Mouse (Mus musculus) bone marrow macrophage, adult 2 months (primary cell): ENCODE data around the gene Hist1h2ao. TPM values are rescaled to one million over a fixed set of nuclear protein-coding genes. Genes with fewer than 3 reads are reported as not detected.
A peak's percentile ranks its signal among the peaks of the same experiment; 100 is the strongest.
"Not testable (repeated sequence)": the region's sequence is repeated elsewhere in the genome, so short reads cannot be mapped to it uniquely, and the experiment has no call there.

Experiments
- H3K27ac ChIP-seq: 2 replicates; pipeline ENCODE4 v1.5.1; 2012; ENCODE audit warnings: low read depth, low read length; ENCODE audit not compliant: insufficient read depth
- H3K4me1 ChIP-seq: 2 replicates; pipeline ENCODE4 v1.6.1; 2012; ENCODE audit warnings: low read length; ENCODE audit not compliant: control insufficient read depth, insufficient read depth
- H3K4me3 ChIP-seq: 2 replicates; pipeline ENCODE4 v1.5.1; 2012; ENCODE audit warnings: mild to moderate bottlenecking, low read length, moderate library complexity; ENCODE audit not compliant: insufficient read depth
- CTCF ChIP-seq: IDR thresholded peaks from 2 replicates; pipeline ENCODE4 v1.5.1; 2012; ENCODE audit warnings: low read depth, mild to moderate bottlenecking, low read length, moderate library complexity
- POLR2A ChIP-seq: IDR thresholded peaks from 2 replicates; pipeline ENCODE4 v1.6.1; 2012; ENCODE audit warnings: mild to moderate bottlenecking, low read depth, low read length, borderline replicate concordance
- polyA plus RNA-seq: library from polyadenylated mRNA; stranded (reverse); fragments of >200 nt; gene quantifications from 2 replicates; pipeline ENCODE4 v1.2.4, GENCODE M21; 2012; ENCODE audit not compliant: missing spikeins, insufficient read depth, insufficient read length

Hist1h2ao gene
- polyA plus RNA-seq, 1 experiment, result not detected

- TF ChIP-seq CTCF, result no peak
- no peak for TF ChIP-seq POLR2A
- Histone ChIP-seq H3K4me1 (peaks cover 18% of the 10 kb centered on the region), H3K4me3 (peak overlapping the region; percentile 58), H3K27ac (peak overlapping the region; percentile 86)
These were observed 23.9 kb upstream of the Hist1h2ao start for GRCm38 (mm10) chr13:21786189-21786898.

GRCm38 (mm10) chr13:21786899-21787629 lies 23.2 kb upstream of the Hist1h2ao start, which contains the start of the genes Hist1h2an and Hist1h2bp:
TSS of gene Hist1h2an (minus strand) at chr13:21787218.
TSS of gene Hist1h2bp (plus strand) at chr13:21787461.
- peak within 1 kb of the TSS; percentile 86 for H3K27ac ChIP-seq
- H3K4me1 ChIP-seq, result peaks cover 23% of the 10 kb centered on the region
- H3K4me3 ChIP-seq, result peak within 1 kb of the TSS; percentile 58

- Histone ChIP-seq H3K4me1 (peaks cover 24% of the 10 kb centered on the region), H3K4me3 (peak overlapping the region; percentile 38), H3K27ac (peak overlapping the region; percentile 67)
- no peak for TF ChIP-seq CTCF
- TF ChIP-seq POLR2A, result no peak
These were observed 22.3 kb upstream of the Hist1h2ao start for GRCm38 (mm10) chr13:21787760-21788593.

- peaks cover 20% of the 10 kb centered on the region for H3K4me1 ChIP-seq
- H3K27ac ChIP-seq, result no peak overlapping the region
- TF ChIP-seq POLR2A (no peak), CTCF (no peak)
These were observed 20.3 kb upstream of the Hist1h2ao start for GRCm38 (mm10) chr13:21789925-21790324.

GRCm38 (mm10) chr13:21790601-21791283 lies 19.5 kb upstream of the Hist1h2ao start:
- no peak overlapping the region for H3K27ac ChIP-seq
- TF ChIP-seq CTCF (no peak), POLR2A (no peak)
- peaks cover 18% of the 10 kb centered on the region for H3K4me1 ChIP-seq
- H3K4me3 ChIP-seq, result no peak overlapping the region

More at GRCm38 (mm10) chr13:21789925-21790324, 20.3 kb upstream of the Hist1h2ao start:
- H3K4me3 ChIP-seq, result no peak overlapping the region

GRCm38 (mm10) chr13:21795584-21795983 lies 14.7 kb upstream of the Hist1h2ao start:
- H3K27ac ChIP-seq, result no peak overlapping the region
- no peak overlapping the region for H3K4me3 ChIP-seq
- peaks cover 6% of the 10 kb centered on the region for H3K4me1 ChIP-seq
- TF ChIP-seq POLR2A (no peak), CTCF (no peak)

GRCm38 (mm10) chr13:21797163-21797562 lies 13.1 kb upstream of the Hist1h2ao start:
- H3K27ac ChIP-seq, H3K4me3 ChIP-seq, H3K4me1 ChIP-seq: not testable (repeated sequence)

GRCm38 (mm10) chr13:21803058-21803457 lies 7.2 kb upstream of the Hist1h2ao start:
- not testable (repeated sequence) for H3K4me3 ChIP-seq, H3K4me1 ChIP-seq

GRCm38 (mm10) chr13:21811074-21811473 lies 809 bp downstream of the Hist1h2ao start:
- H3K4me1 ChIP-seq, H3K27ac ChIP-seq, H3K4me3 ChIP-seq: not testable (repeated sequence)

More at GRCm38 (mm10) chr13:21803058-21803457, 7.2 kb upstream of the Hist1h2ao start:
- H3K27ac ChIP-seq, result not testable (repeated sequence)

- Histone ChIP-seq H3K27ac (peak within 1 kb of the TSS; percentile 53), H3K4me3 (peak within 1 kb of the TSS; percentile 17)
These were observed 1.3 kb downstream of the Hist1h2ao start, which contains the start of gene Hist1h4m for GRCm38 (mm10) chr13:21811539-21811938. TSS of gene Hist1h4m (plus strand) at chr13:21811746.

GRCm38 (mm10) chr13:21812092-21812491 lies 1.8 kb downstream of the Hist1h2ao start:
- peak overlapping the region; percentile 53 for H3K27ac ChIP-seq
- H3K4me3 ChIP-seq, result peak overlapping the region; percentile 17
- H3K4me1 ChIP-seq, result not testable (repeated sequence)

More at GRCm38 (mm10) chr13:21811539-21811938, 1.3 kb downstream of the Hist1h2ao start, which contains the start of gene Hist1h4m:
- H3K4me1 ChIP-seq, result not testable (repeated sequence)

GRCm38 (mm10) chr13:21820082-21820890 lies 10.0 kb downstream of the Hist1h2ao start:
- not testable (repeated sequence) for H3K27ac ChIP-seq, H3K4me3 ChIP-seq
- peaks cover 10% of the 10 kb centered on the region for H3K4me1 ChIP-seq
